Mouse (Mus musculus): ENCODE measurements around the gene Stard13. TPM values are rescaled to one million over a fixed set of nuclear protein-coding genes. Genes with fewer than 3 reads are reported as not detected.

Gene Stard13
- total RNA-seq, 2 experiments from 2014 or later = 18.4 to 22.4 TPM

DNA sequence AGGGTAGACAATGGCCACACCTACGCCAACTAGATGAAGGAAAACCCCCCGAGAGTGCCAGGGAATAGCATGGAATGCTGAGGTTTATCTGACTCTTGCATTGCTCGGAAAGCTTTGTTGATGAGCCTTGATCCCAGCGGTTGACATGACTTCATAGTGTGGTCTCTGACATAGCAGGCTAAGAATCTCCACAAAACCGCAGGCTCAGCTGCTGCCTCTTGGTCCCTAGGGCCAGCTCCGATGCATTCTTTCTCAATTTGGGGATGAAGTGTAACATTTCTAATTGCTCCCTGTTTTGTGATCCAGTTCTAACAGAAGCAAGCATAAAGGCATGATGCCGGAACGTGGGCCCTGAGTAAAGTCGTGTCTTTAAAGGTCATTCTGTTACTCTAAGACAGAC is 120.9 kb downstream of the Stard13 start:
- DNase-seq (ENCODE audit: low spot score) = no peak
- intact Hi-C loops (cut with DNase I) = no loop called here

DNA sequence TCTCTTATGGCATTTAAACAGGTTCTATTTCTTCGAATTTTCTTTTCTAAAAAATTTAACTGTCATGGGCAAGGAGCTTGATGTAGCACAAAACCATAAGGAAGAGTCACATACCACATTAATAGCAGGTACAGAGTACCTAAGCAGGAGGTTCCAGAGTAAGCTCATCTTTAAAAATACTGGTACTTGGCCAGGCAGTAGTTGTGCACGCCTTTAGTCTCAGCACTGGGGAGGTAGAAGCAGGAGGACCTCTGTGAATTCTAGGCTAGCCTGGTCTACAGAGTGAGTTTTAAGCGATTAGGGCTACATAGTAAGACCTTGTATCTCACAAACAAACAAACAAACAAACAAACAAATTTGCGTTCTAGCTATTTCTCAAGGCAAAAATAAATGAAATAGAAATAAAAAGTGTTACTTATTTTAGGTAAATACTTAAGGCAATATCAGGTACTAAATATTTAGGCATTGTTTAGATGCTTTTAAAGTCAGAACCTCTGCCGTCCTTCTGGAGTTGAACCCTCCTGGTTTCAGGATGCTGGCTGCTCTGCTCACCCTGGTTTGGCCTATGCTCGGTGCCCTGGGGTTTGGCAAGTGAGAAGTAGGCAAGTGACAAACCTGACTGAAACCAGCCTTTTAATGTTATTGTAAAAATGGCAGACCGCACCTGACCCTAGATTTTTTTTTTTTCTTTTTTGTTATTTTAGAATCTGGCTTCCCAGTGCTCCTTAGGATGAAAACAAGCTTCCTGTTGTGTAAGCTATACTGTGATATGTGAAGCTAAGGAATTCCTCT is 122.4 kb downstream of the Stard13 start:
- DNase-seq (ENCODE audit: low spot score) = no peak
- intact Hi-C loops (cut with DNase I) = loop anchor here (2.0 kb wide), 1 partner anchor 14 kb away; no protein-coding TSS in a partner anchor

- DNase-seq (ENCODE audit: low spot score) = peak; percentile 51
- intact Hi-C loops (cut with DNase I) = loop anchor here (2.0 kb wide), 1 partner anchor 14 kb away; no protein-coding TSS in a partner anchor
Measured at GRCm38 (mm10) chr5:151110461-151110908, 123.2 kb downstream of the Stard13 start.

- intact Hi-C loops (cut with DNase I) = loop anchor here (2.0 kb wide), 2 partner anchors 13 to 17 kb away; no protein-coding TSS in a partner anchor
- no peak for DNase-seq (ENCODE audit: low spot score)
Measured at GRCm38 (mm10) chr5:151109822-151110221, 123.8 kb downstream of the Stard13 start.

DNA sequence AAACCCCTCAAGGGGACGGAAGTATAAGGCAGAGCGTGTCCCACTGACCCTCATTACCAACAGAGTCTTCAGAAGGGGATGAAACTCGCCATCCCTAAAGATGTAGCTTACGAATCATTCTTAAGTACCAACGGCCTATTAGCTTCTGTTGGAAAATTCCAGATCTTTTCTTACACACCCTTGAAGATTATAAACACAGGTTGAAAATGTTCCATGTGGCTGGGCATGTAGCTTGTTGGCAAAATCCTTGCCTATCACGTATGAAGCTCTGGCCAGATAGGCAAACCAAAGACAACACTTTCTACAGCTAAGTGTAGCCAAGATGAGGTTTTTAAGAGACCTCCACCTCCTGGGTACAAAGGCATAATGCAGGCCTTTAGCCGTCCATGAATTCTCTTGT is 124.7 kb downstream of the Stard13 start:
- intact Hi-C loops (cut with DNase I) = loop anchor here (2.0 kb wide), 1 partner anchor 18 kb away; no protein-coding TSS in a partner anchor
- no peak for DNase-seq (ENCODE audit: low spot score)

GRCm38 (mm10) chr5:151108291-151108897 is 125.2 kb downstream of the Stard13 start:
- intact Hi-C loops (cut with DNase I) = loop anchor here (2.0 kb wide), 1 partner anchor 18 kb away; no protein-coding TSS in a partner anchor
- DNase-seq (ENCODE audit: low spot score) = no peak

GRCm38 (mm10) chr5:151106841-151107240 is 126.8 kb downstream of the Stard13 start:
- no peak for DNase-seq (ENCODE audit: low spot score)
- intact Hi-C loops (cut with DNase I) = no loop called here

DNA sequence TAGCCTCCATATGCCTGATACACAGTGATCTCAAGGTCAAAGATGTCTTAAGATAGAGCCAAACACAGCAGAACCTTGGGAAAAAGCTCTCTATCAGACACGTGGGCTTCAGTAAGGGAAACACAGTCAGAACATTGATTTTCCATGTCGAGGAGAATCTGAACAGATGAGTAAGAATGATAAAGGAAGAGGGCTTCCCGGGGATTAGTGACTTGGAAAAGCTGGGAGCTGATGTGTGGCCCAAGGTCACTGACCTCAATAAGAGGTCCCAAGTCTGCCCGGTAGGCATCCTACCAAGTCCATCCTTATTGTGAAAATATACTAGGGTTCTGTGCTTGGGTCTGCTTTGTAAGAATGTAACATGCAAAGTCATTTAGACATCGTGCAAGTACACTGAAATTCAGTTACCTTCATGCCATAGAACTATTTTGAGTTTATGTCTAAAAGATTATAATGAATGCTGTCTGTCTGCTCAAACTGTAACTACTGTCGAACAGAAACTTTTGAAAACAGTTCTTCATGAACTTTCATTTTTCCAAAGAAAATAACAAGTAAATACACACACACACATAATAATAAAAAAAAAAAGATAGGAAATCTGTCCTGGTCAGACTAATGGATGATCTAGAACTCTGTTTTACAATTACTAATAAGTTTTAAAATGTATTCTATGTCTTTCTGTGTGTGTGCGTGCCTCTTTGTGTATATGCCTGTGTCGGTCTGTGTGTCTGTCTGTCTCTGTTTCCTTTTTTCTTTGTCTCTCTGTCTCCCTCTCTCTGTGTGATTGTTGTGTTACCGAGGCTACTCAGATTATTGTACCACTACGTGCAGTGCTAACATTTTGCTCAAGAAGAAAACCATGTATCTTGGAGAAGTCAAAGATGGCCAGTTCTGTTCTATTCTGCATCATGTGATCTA is 128.3 kb downstream of the Stard13 start:
- DNase-seq (ENCODE audit: low spot score) = no peak
- intact Hi-C loops (cut with DNase I) = no loop called here

DNA sequence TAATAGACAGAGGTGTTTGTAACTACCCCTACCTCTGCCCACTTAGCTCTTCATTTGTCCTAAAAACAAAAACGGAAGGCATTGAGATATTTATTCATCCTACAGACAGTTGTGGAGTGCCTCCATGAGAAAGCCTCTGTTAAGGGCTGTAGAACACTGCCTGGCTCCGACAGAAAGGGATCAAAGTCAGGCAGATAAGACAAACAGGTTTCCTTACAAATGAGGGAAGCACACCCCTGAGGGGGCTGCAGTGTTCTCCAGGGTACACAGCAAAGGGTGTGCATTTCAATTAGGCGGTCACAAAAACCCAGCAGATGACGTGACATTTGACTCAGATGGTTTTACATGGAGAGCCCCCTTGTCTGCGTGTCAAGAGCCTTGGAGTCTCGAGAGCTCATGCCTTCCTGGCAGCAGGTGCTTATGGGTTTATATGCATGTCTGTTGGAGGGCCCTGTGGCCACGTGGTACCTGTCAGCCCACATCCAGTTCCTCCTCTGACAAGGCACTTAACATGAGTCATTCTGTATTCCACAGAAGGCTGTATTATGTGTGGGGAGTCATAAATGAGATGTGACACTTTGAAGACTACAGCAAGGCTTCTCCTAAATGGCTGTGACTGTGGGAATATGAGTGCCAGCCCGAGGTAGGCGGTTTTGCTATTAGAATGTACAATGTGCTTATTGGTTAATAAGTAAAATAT is 129.1 kb downstream of the Stard13 start:
- intact Hi-C loops (cut with DNase I) = no loop called here
- no peak for DNase-seq (ENCODE audit: low spot score)

GRCm38 (mm10) chr5:151103284-151103683 is 130.4 kb downstream of the Stard13 start:
- intact Hi-C loops (cut with DNase I) = no loop called here
- DNase-seq (ENCODE audit: low spot score) = no peak

DNA sequence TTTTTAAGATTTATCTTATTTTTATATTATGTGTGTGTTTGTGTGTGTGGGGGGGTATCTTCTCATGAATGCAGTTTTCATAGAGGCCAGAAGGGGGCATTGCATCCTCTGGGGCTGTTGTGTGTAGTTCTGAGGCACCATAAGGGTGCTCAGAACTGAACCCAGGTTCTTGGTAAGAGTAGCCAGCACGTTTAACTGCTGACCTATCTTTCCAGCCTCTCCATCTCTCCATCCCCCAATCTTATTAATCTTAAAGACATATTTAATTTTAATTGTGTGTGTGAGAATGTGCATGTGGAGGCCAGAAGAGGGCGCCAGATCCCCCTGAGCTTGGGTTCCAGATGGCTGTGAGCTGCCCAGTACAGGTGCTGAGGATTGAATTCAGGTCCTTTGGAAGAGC is 131.4 kb downstream of the Stard13 start:
- intact Hi-C loops (cut with DNase I) = no loop called here
- no peak for DNase-seq (ENCODE audit: low spot score)

GRCm38 (mm10) chr5:151096012-151096411 is 137.6 kb downstream of the Stard13 start:
- intact Hi-C loops (cut with DNase I) = loop anchor here (2.0 kb wide), 1 partner anchor 15 kb away; no protein-coding TSS in a partner anchor

DNA sequence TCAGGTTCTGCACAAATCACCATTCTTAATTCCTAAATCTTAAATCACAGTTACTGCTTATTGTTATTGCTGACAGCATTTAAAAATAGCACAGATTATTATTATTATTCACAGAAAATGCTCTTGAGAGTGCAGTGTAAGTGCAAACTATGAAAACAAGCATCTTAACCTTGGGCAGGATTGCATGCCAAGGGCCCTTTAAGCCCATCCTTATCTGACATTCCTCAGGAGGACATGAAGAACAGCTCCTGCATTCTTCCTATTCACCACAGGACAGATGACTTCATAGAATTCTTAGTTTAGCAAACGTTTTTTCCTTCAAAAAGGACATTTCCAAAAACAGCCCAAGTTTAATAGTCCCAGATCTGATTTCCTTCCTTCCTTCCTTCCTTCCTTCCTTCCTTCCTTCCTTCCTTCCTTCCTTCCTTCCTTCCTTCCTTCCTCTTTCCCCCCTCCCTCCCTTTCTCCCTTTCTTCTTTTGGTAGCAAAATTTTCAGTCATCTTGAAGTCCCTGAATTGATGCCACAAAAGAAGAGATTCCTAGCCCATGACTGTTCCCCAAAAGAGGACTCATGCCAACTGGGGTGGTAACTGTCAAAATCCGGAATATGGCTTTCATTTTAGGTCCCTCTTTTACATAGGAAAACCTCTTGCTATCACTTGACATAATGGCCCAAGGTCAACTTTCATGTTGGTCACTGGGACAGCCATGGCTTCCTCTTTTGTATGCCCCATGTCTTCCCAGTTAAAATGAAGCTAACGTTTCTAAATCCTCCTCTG is 140.6 kb downstream of the Stard13 start:
- DNase-seq (ENCODE audit: low spot score) = no peak
- intact Hi-C loops (cut with DNase I) = no loop called here

More at GRCm38 (mm10) chr5:151096012-151096411, 137.6 kb downstream of the Stard13 start:
- DNase-seq (ENCODE audit: low spot score) = no peak

DNA sequence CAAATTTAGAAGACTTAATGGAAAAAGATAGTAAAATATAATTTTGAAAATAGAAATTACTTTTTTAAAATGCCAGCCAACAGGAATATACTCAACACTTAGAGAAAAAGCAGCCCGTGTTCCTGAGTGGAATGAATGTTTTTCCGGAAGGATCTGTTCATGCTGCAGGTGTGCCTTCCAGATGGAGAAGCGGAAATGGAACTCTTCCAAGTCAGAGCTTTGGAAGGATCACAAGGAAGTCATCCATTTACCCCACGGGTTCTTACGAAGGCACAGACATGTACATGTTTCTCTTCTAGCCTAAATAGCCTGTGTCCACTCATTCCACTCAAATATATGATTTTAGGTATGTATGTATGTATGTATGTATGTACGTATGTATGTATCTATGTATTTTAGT is 142.6 kb downstream of the Stard13 start:
- intact Hi-C loops (cut with DNase I) = no loop called here
- DNase-seq (ENCODE audit: low spot score) = no peak

- intact Hi-C loops (cut with DNase I) = loop anchor here (2.0 to 5.0 kb wide), 2 partner anchors 20 to 42 kb away; no protein-coding TSS in a partner anchor
- no peak for DNase-seq (ENCODE audit: low spot score)
Measured at GRCm38 (mm10) chr5:151089201-151089600, 144.4 kb downstream of the Stard13 start.

- no peak for DNase-seq (ENCODE audit: low spot score)
Measured at GRCm38 (mm10) chr5:151086425-151087202, 147.0 kb downstream of the Stard13 start.

DNA sequence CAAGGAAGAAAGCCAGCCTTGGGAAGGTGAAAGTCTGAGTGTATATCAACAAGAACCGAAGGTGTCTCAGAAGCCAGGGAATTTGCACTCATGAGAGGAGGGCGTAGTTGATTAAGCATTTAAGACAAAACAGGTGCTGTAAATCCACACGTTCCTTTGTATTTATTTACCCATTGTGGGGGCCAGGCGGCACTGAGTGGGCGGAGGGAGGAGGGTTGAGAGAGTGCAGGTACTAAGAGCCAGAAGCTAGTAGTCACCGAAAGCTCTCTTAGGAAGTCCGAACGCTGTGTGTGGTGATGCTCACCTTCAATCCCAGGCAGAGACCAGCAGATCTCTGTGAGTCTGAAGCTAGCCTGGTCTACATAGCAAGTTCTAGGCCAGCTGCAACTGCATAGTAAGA is 147.9 kb downstream of the Stard13 start:
- DNase-seq (ENCODE audit: low spot score) = no peak
- intact Hi-C loops (cut with DNase I) = loop anchor here (5.0 kb wide), 1 partner anchor 38 kb away; no protein-coding TSS in a partner anchor

More at GRCm38 (mm10) chr5:151086425-151087202, 147.0 kb downstream of the Stard13 start:
- intact Hi-C loops (cut with DNase I) = loop anchor here (5.0 kb wide), 1 partner anchor 39 kb away; no protein-coding TSS in a partner anchor

DNA sequence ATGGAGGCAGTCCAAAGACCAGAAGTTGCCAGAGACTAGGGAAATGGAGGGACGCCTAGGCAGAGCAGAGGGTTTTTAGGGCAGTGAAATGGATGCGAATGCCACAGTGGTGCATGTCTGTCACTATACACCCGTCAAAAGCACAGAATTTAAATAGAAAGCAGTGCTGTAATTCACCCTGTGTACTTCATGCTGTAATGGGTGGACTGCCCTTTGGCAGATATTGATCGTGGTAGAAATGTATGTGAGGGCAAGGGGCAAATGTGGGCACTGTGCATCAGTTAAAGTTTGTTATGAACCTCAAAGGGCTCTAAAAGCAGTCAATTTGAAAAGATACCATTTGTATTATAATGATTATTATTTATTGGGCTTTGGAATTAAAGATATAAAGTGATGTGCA is 153.4 kb downstream of the Stard13 start:
- DNase-seq (ENCODE audit: low spot score) = no peak
- intact Hi-C loops (cut with DNase I) = no loop called here

Measured in heart, postnatal 25 days (tissue).